Mouse (Mus musculus): Measurements from ENCODE around the gene Gm42791. TPM values are rescaled to one million over a fixed set of nuclear protein-coding genes. Genes with fewer than 3 reads are reported as not detected.

Gene Gm42791
- total RNA-seq, 2 experiments from 2014 or later, result 25.2 to 25.8 TPM

- TF ChIP-seq CTCF (conservative IDR thresholded peaks at IDR 0.05), result no peak
- Histone ChIP-seq H3K4me3 (no peak overlapping the region), H3K27ac (peak overlapping the region; percentile 46; the same call in 1 of the 2 replicates)
- no peak for DNase-seq (ENCODE audit: low spot score in 2 of 2)
These were observed 55.0 kb downstream of the Gm42791 start for GRCm38 (mm10) chr5:148939948-148940382.

- DNase-seq (ENCODE audit: low spot score in 2 of 2), result no peak
- Histone ChIP-seq H3K4me3 (no peak overlapping the region), H3K27ac (no peak overlapping the region)
- TF ChIP-seq CTCF (conservative IDR thresholded peaks at IDR 0.05), result no peak
These were observed 58.4 kb downstream of the Gm42791 start for GRCm38 (mm10) chr5:148936516-148936951.

- Histone ChIP-seq H3K27ac (no peak overlapping the region), H3K4me3 (no peak overlapping the region)
- DNase-seq (ENCODE audit: low spot score in 2 of 2), result no peak
- no peak for TF ChIP-seq CTCF (conservative IDR thresholded peaks at IDR 0.05)
These were observed 59.1 kb downstream of the Gm42791 start for GRCm38 (mm10) chr5:148935871-148936270.

- no peak for TF ChIP-seq CTCF (conservative IDR thresholded peaks at IDR 0.05)
- no peak overlapping the region for H3K4me3 ChIP-seq
- no peak for DNase-seq (ENCODE audit: low spot score in 2 of 2)
- H3K27ac ChIP-seq, result no peak overlapping the region
These were observed 59.7 kb downstream of the Gm42791 start for GRCm38 (mm10) chr5:148935071-148935821.

- Histone ChIP-seq H3K4me3 (no peak overlapping the region), H3K27ac (no peak overlapping the region)
- no peak for TF ChIP-seq CTCF (conservative IDR thresholded peaks at IDR 0.05)
- no peak for DNase-seq (ENCODE audit: low spot score in 2 of 2)
These were observed 60.5 kb downstream of the Gm42791 start for GRCm38 (mm10) chr5:148934457-148934856.

GRCm38 (mm10) chr5:148933767-148934166 lies 61.2 kb downstream of the Gm42791 start:
- DNase-seq (ENCODE audit: low spot score in 2 of 2), result no peak
- no peak for TF ChIP-seq CTCF (conservative IDR thresholded peaks at IDR 0.05)
- H3K4me3 ChIP-seq, result no peak overlapping the region
- no peak overlapping the region for H3K27ac ChIP-seq

GRCm38 (mm10) chr5:148931301-148931700 lies 63.6 kb downstream of the Gm42791 start:
- Histone ChIP-seq H3K27ac (no peak overlapping the region), H3K4me3 (no peak overlapping the region)
- DNase-seq (ENCODE audit: low spot score in 2 of 2), result no peak
- no peak for TF ChIP-seq CTCF (conservative IDR thresholded peaks at IDR 0.05)

GRCm38 (mm10) chr5:148929116-148929449 lies 65.9 kb downstream of the Gm42791 start, which contains the start of gene Katnal1:
Gene Katnal1, minus strand, starts transcription at chr5:148929320.
- no peak for DNase-seq (ENCODE audit: low spot score in 2 of 2)
- H3K27ac ChIP-seq, result peak within 1 kb of the TSS; percentile 94
- no peak for TF ChIP-seq CTCF (conservative IDR thresholded peaks at IDR 0.05)

GRCm38 (mm10) chr5:148928382-148929115 lies 66.4 kb downstream of the Gm42791 start:
- H3K4me3 ChIP-seq, result peak overlapping the region; percentile 56
- no peak for TF ChIP-seq CTCF (conservative IDR thresholded peaks at IDR 0.05)
- peak overlapping the region; percentile 94 for H3K27ac ChIP-seq
- peak; percentile 93 to 95 for DNase-seq (ENCODE audit: low spot score in 2 of 2)

More at GRCm38 (mm10) chr5:148929116-148929449, 65.9 kb downstream of the Gm42791 start, which contains the start of gene Katnal1:
- H3K4me3 ChIP-seq, result peak within 1 kb of the TSS; percentile 56

GRCm38 (mm10) chr5:148927717-148928223 lies 67.2 kb downstream of the Gm42791 start:
- DNase-seq (ENCODE audit: low spot score in 2 of 2), result no peak
- TF ChIP-seq CTCF (conservative IDR thresholded peaks at IDR 0.05), result no peak; the same call in 1 of the 2 replicates
- Histone ChIP-seq H3K4me3 (peak overlapping the region; percentile 56), H3K27ac (peak overlapping the region; percentile 94)

GRCm38 (mm10) chr5:148924586-148924985 lies 70.4 kb downstream of the Gm42791 start:
- Histone ChIP-seq H3K27ac (no peak overlapping the region), H3K4me3 (no peak overlapping the region)
- no peak for TF ChIP-seq CTCF (conservative IDR thresholded peaks at IDR 0.05)
- no peak for DNase-seq (ENCODE audit: low spot score in 2 of 2)

GRCm38 (mm10) chr5:148924051-148924450 lies 70.9 kb downstream of the Gm42791 start:
- H3K4me3 ChIP-seq, result no peak overlapping the region
- H3K27ac ChIP-seq, result no peak overlapping the region
- DNase-seq (ENCODE audit: low spot score in 2 of 2), result no peak
- no peak for TF ChIP-seq CTCF (conservative IDR thresholded peaks at IDR 0.05)

GRCm38 (mm10) chr5:148923408-148923807 lies 71.5 kb downstream of the Gm42791 start:
- H3K27ac ChIP-seq, result no peak overlapping the region
- DNase-seq (ENCODE audit: low spot score in 2 of 2), result no peak
- no peak overlapping the region for H3K4me3 ChIP-seq
- TF ChIP-seq CTCF (conservative IDR thresholded peaks at IDR 0.05), result no peak
